Mouse (Mus musculus): ENCODE results near the gene Chil4. TPM values are rescaled to one million over a fixed set of nuclear protein-coding genes. Genes with fewer than 3 reads are reported as not detected.
"Not testable (repeated sequence)": the region's sequence is repeated elsewhere in the genome, so short reads cannot be mapped to it uniquely, and the experiment has no call there.

The Chil4 gene
- polyA plus RNA-seq, 1 experiment from 2014 or later, result not detected

GRCm38 (mm10) chr3:106198030-106198429 lies 21.3 kb downstream of the Chil4 start:
- H3K9me3 ChIP-seq; H3K27ac ChIP-seq; H3K4me2 ChIP-seq; ATAC-seq (replicated peaks); H3K4me3 ChIP-seq; H3K27me3 ChIP-seq (replicated peaks); H3K36me3 ChIP-seq (replicated peaks); H3K4me1 ChIP-seq; H3K9ac ChIP-seq: not testable (repeated sequence)
- WGBS, result 63% methylated on average over 1 of the region's 1 CpGs

- not testable (repeated sequence) for H3K9me3 ChIP-seq; H3K27ac ChIP-seq; H3K4me2 ChIP-seq; H3K27me3 ChIP-seq (replicated peaks); H3K4me3 ChIP-seq; ATAC-seq (replicated peaks); H3K9ac ChIP-seq; H3K36me3 ChIP-seq (replicated peaks); H3K4me1 ChIP-seq
- 74% methylated on average over 2 of the region's 2 CpGs for WGBS
These were observed 22.1 kb downstream of the Chil4 start for GRCm38 (mm10) chr3:106197246-106197645.

- no peak for ATAC-seq (replicated peaks)
- H3K9ac ChIP-seq, result no peak overlapping the region
These were observed 23.0 kb downstream of the Chil4 start for GRCm38 (mm10) chr3:106196276-106196675.

GRCm38 (mm10) chr3:106195486-106195885 lies 23.8 kb downstream of the Chil4 start:
- ATAC-seq (replicated peaks), result no peak
- Histone ChIP-seq H3K4me2 (no peak overlapping the region), H3K9me3 (no peaks in the 10 kb centered on the region), H3K27me3 (replicated peaks) (no peaks in the 10 kb centered on the region), H3K27ac (no peak overlapping the region), H3K9ac (no peak overlapping the region), H3K4me1 (no peaks in the 10 kb centered on the region), H3K4me3 (no peak overlapping the region), H3K36me3 (replicated peaks) (no peaks in the 10 kb centered on the region)
- 91% methylated on average over 12 of the region's 12 CpGs for WGBS

More at GRCm38 (mm10) chr3:106196276-106196675, 23.0 kb downstream of the Chil4 start:
- no peaks in the 10 kb centered on the region for H3K36me3 ChIP-seq (replicated peaks)
- H3K4me3 ChIP-seq, result no peak overlapping the region
- no peaks in the 10 kb centered on the region for H3K4me1 ChIP-seq
- no peak overlapping the region for H3K4me2 ChIP-seq
- H3K27ac ChIP-seq, result no peak overlapping the region
- no peaks in the 10 kb centered on the region for H3K9me3 ChIP-seq
- H3K27me3 ChIP-seq (replicated peaks), result no peaks in the 10 kb centered on the region

- Histone ChIP-seq H3K4me3 (no peak overlapping the region), H3K4me2 (no peak overlapping the region), H3K27ac (no peak overlapping the region), H3K9ac (no peak overlapping the region), H3K4me1 (no peaks in the 10 kb centered on the region), H3K9me3 (0 out of 2 replicates have a peak, but pooled peaks cover 5% of the 10 kb centered on the region), H3K27me3 (replicated peaks) (no peaks in the 10 kb centered on the region), H3K36me3 (replicated peaks) (no peaks in the 10 kb centered on the region)
- 82% methylated on average over 2 of the region's 2 CpGs for WGBS
- no peak for ATAC-seq (replicated peaks)
These were observed 31.3 kb downstream of the Chil4 start for GRCm38 (mm10) chr3:106187991-106188390.

GRCm38 (mm10) chr3:106177509-106178189 lies 41.7 kb downstream of the Chil4 start:
- Histone ChIP-seq H3K27ac (no peak overlapping the region), H3K4me2 (no peak overlapping the region), H3K4me3 (no peak overlapping the region), H3K36me3 (replicated peaks) (no peaks in the 10 kb centered on the region), H3K9ac (no peak overlapping the region), H3K27me3 (replicated peaks) (no peaks in the 10 kb centered on the region), H3K9me3 (no peaks in the 10 kb centered on the region), H3K4me1 (no peaks in the 10 kb centered on the region)
- WGBS, result 78% methylated on average over 13 of the region's 13 CpGs
- ATAC-seq (replicated peaks), result no peak

- not testable (repeated sequence) for H3K27me3 ChIP-seq (replicated peaks); ATAC-seq (replicated peaks); H3K4me1 ChIP-seq; H3K27ac ChIP-seq; H3K4me2 ChIP-seq; H3K9ac ChIP-seq; H3K4me3 ChIP-seq; H3K36me3 ChIP-seq (replicated peaks); H3K9me3 ChIP-seq
- WGBS, result 57% methylated on average over 2 of the region's 2 CpGs
These were observed 44.3 kb downstream of the Chil4 start for GRCm38 (mm10) chr3:106174971-106175370.

GRCm38 (mm10) chr3:106172506-106172905 lies 46.8 kb downstream of the Chil4 start:
- not testable (repeated sequence) for ATAC-seq (replicated peaks); H3K4me3 ChIP-seq; H3K9me3 ChIP-seq; H3K27ac ChIP-seq; H3K27me3 ChIP-seq (replicated peaks); H3K4me1 ChIP-seq; H3K36me3 ChIP-seq (replicated peaks); H3K9ac ChIP-seq; H3K4me2 ChIP-seq
- WGBS, result 83% methylated on average over 2 of the region's 2 CpGs

- Histone ChIP-seq H3K9ac (no peak overlapping the region), H3K36me3 (replicated peaks) (no peaks in the 10 kb centered on the region), H3K27me3 (replicated peaks) (no peaks in the 10 kb centered on the region), H3K4me1 (no peaks in the 10 kb centered on the region), H3K4me2 (no peak overlapping the region), H3K27ac (no peak overlapping the region), H3K9me3 (no peaks in the 10 kb centered on the region), H3K4me3 (no peak overlapping the region)
- 73% methylated on average over 1 of the region's 1 CpGs for WGBS
- no peak for ATAC-seq (replicated peaks)
These were observed 48.1 kb downstream of the Chil4 start for GRCm38 (mm10) chr3:106171135-106171731.

GRCm38 (mm10) chr3:106170522-106171053 lies 48.7 kb downstream of the Chil4 start:
- H3K9me3 ChIP-seq, result no peaks in the 10 kb centered on the region
- H3K9ac ChIP-seq, result no peak overlapping the region
- no peaks in the 10 kb centered on the region for H3K4me1 ChIP-seq
- no peaks in the 10 kb centered on the region for H3K36me3 ChIP-seq (replicated peaks)
- no peak for ATAC-seq (replicated peaks)
- H3K4me3 ChIP-seq, result no peak overlapping the region
- WGBS, result 65% methylated on average over 1 of the region's 1 CpGs
- H3K27me3 ChIP-seq (replicated peaks), result no peaks in the 10 kb centered on the region
- H3K4me2 ChIP-seq, result no peak overlapping the region
- no peak overlapping the region for H3K27ac ChIP-seq

GRCm38 (mm10) chr3:106167464-106167863 lies 51.8 kb downstream of the Chil4 start, which contains the start of gene Chil3:
TSS of gene Chil3 (minus strand) at chr3:106167564.
- Histone ChIP-seq H3K4me1 (no peaks in the 10 kb centered on the region), H3K9me3 (no peaks in the 10 kb centered on the region), H3K27me3 (replicated peaks) (no peaks in the 10 kb centered on the region), H3K9ac (no peak within 1 kb of the TSS), H3K27ac (no peak within 1 kb of the TSS), H3K36me3 (replicated peaks) (no peaks in the 10 kb centered on the region), H3K4me3 (no peak within 1 kb of the TSS), H3K4me2 (no peak within 1 kb of the TSS)
- 85% methylated on average over 3 of the region's 3 CpGs for WGBS
- no peak for ATAC-seq (replicated peaks)

- ATAC-seq (replicated peaks), result no peak
These were observed 64.9 kb downstream of the Chil4 start for GRCm38 (mm10) chr3:106154413-106154812.

More at GRCm38 (mm10) chr3:106154413-106154812, 64.9 kb downstream of the Chil4 start:
- H3K4me3 ChIP-seq, result no peak overlapping the region
- no peak overlapping the region for H3K9ac ChIP-seq
- 0 out of 2 replicates have a peak, but pooled peaks cover 2% of the 10 kb centered on the region for H3K9me3 ChIP-seq
- H3K27me3 ChIP-seq (replicated peaks), result no peaks in the 10 kb centered on the region
- H3K36me3 ChIP-seq (replicated peaks), result no peaks in the 10 kb centered on the region
- no peak overlapping the region for H3K27ac ChIP-seq
- no peak overlapping the region for H3K4me2 ChIP-seq
- H3K4me1 ChIP-seq, result no peaks in the 10 kb centered on the region
- 90% methylated on average over 2 of the region's 2 CpGs for WGBS
